Mouse (Mus musculus) forebrain, embryonic 11.5 days (tissue): ENCODE data around the gene Ptrhd1. TPM values are rescaled to one million over a fixed set of nuclear protein-coding genes. Genes with fewer than 3 reads are reported as not detected.
A peak's percentile ranks its signal among the peaks of the same experiment; 100 is the strongest.

ENCODE experiments used
- ATAC-seq: fragments of 200-750 bp; cut with Nextera tagmentation; replicated peaks from 2 replicates; pipeline ENCODE4 v1.8.0; 2017; ENCODE audit warnings: moderate TSS enrichment; ENCODE audit not compliant: low FRiP score
- DNase-seq: peaks from one replicate; pipeline ENCODE4 v3.0.0-alpha.2; 2017; ENCODE audit warnings: low spot score
- H3K27ac ChIP-seq: fragments of 300-500 bp; sonication (generic); 2 replicates; pipeline ENCODE4 v1.5.1; 2014; ENCODE audit warnings: low read depth, low read length
- H3K27me3 ChIP-seq: fragments of 300-500 bp; sonication (generic); 2 replicates; pipeline ENCODE4 v1.6.1; 2014; ENCODE audit warnings: mild to moderate bottlenecking, low read length, mixed read lengths; ENCODE audit not compliant: control insufficient read depth, insufficient read depth
- H3K36me3 ChIP-seq: fragments of 300-500 bp; sonication (generic); 2 replicates; pipeline ENCODE4 v1.6.1; 2014; ENCODE audit warnings: mild to moderate bottlenecking, low read length, moderate library complexity, mixed read lengths; ENCODE audit not compliant: control insufficient read depth, insufficient read depth
- H3K4me1 ChIP-seq: fragments of 300-500 bp; sonication (generic); replicated peaks from 2 replicates; pipeline ENCODE4 v1.6.1; 2014; ENCODE audit warnings: low read length, mixed read lengths; ENCODE audit not compliant: control insufficient read depth, insufficient read depth
- H3K4me2 ChIP-seq: fragments of 300-500 bp; sonication (generic); 2 replicates; pipeline ENCODE4 v1.6.1; 2014; ENCODE audit warnings: low read depth, mild to moderate bottlenecking, low read length, moderate library complexity, mixed read lengths; ENCODE audit not compliant: severe bottlenecking
- H3K4me3 ChIP-seq: fragments of 300-500 bp; sonication (generic); 2 replicates; pipeline ENCODE4 v1.5.1; 2014; ENCODE audit warnings: low read depth, low read length
- H3K9ac ChIP-seq: fragments of 300-500 bp; sonication (generic); 2 replicates; pipeline ENCODE4 v1.6.1; 2014; ENCODE audit warnings: low read length
- H3K9me3 ChIP-seq: fragments of 300-500 bp; sonication (generic); 2 replicates; pipeline ENCODE4 v1.6.1; 2016; ENCODE audit warnings: low read length, mixed read lengths; ENCODE audit not compliant: control insufficient read depth
- WGBS: fragments of 180-500 bp; shearing (Covaris S2); extraction: QIAGEN DNeasy Blood & Tissue Kit; methylation state at CpG from one replicate; pipeline ENCODE4 v1.1.7; 2014; 5-methylcytosine and 5-hydroxymethylcytosine counted together
- polyA plus RNA-seq: library from polyadenylated mRNA; unstranded; fragments of >200 nt; fragmentation: Nextera tagmentation; extraction: Ambion mirVana; gene quantifications from 2 replicates; pipeline ENCODE4 v1.2.1, GENCODE M21; 2014

The Ptrhd1 gene
- polyA plus RNA-seq, 1 experiment from 2014 or later = 6.0 TPM

DNA sequence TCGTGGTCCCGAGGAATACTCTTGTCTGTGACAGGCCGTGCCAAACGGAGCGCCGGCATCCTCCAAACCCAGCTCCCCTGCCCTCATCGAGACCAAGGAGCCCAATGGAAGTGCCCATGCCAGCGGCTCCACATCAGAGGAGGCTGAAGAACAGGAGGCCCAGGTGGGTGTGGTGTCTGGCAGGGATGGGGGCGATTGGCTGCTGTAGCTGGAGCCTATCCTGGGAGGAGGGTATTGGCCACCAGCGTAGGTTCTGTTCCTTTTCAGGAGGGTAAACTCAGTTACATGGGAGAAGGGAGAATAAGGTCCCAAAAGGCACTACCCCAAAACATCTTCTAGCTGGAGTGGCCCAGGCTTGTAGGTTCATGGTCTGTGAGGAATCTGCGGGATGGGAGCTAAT is 34.6 kb upstream of the Ptrhd1 start:
- no peak overlapping the region for H3K27ac ChIP-seq
- 95% methylated on average over 11 of the region's 11 CpGs for WGBS
- H3K9me3 ChIP-seq = no peaks in the 10 kb centered on the region
- H3K36me3 ChIP-seq = no peaks in the 10 kb centered on the region
- no peak overlapping the region for H3K4me3 ChIP-seq
- no peak overlapping the region for H3K4me2 ChIP-seq
- no peak for ATAC-seq
- no peak for DNase-seq
- no peaks in the 10 kb centered on the region for H3K27me3 ChIP-seq
- H3K4me1 ChIP-seq = no peaks in the 10 kb centered on the region
- no peak overlapping the region for H3K9ac ChIP-seq

DNA sequence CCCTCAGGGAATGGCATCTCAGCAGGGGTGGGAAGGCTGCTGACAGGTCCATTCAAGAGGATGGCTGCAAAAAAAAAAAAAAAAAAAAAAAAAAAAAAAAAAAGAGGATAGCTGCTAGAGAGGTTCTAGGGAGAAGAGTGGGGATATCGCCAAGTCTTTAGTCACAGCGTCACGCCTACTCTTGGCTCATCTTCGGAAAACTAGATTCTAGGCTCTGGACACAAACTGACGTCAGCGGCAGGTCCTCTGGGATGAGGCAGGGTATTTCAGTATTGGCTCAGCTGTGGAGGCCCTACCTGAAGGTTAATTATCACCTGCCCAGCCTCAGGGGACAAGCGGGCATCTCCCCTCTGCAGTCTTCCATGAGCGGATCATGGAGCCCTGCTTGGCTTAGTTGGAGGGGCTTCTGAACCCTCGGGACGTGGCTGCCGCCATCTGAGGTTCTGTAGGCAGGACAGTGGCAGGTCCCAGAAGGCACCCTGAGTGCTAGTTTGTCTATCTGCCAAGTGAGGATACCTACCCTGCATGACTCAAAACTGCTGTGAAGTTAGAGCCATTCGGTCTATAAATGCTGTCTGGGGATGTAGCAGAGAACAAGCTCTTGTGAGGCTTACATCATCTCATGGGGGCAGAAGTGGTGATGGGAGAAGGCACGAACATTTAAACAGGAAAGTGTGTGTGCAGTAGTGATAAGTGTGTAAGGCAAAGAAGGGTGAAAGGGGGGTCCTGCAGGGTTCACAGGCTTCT is 32.2 kb upstream of the Ptrhd1 start:
- ATAC-seq (no peak), DNase-seq (no peak)
- H3K27me3 ChIP-seq = no peaks in the 10 kb centered on the region
- 88% methylated on average over 13 of the region's 13 CpGs for WGBS
- H3K4me2 ChIP-seq = no peak overlapping the region
- no peaks in the 10 kb centered on the region for H3K9me3 ChIP-seq
- no peak overlapping the region for H3K4me3 ChIP-seq
- no peak overlapping the region for H3K9ac ChIP-seq
- H3K36me3 ChIP-seq = no peaks in the 10 kb centered on the region
- H3K4me1 ChIP-seq = no peaks in the 10 kb centered on the region
- H3K27ac ChIP-seq = no peak overlapping the region

DNA sequence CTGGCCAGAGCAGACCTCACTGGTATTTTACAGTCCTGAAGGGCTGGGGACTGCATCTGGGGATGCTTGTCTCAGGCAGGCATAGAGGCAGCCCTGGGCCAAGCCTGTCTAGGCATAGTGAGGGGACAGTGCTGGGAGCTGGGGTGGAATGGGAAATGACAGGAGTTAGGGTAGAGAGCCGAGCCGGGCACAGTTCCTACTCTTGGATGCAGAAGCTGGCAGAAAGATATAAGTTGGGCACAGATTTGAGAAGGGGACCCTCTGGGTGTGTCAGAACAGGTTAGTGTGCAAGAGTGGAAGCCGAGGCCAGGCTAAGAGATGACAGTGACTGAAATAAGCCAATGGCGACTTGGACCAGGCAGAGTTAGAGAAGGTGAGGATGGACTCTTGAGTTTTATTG is 31.6 kb upstream of the Ptrhd1 start:
- Histone ChIP-seq H3K36me3 (no peaks in the 10 kb centered on the region), H3K9me3 (no peaks in the 10 kb centered on the region), H3K27ac (no peak overlapping the region), H3K27me3 (no peaks in the 10 kb centered on the region), H3K4me3 (no peak overlapping the region), H3K9ac (no peak overlapping the region), H3K4me1 (no peaks in the 10 kb centered on the region), H3K4me2 (no peak overlapping the region)
- ATAC-seq (no peak), DNase-seq (no peak)
- 89% methylated on average over 4 of the region's 4 CpGs for WGBS

DNA sequence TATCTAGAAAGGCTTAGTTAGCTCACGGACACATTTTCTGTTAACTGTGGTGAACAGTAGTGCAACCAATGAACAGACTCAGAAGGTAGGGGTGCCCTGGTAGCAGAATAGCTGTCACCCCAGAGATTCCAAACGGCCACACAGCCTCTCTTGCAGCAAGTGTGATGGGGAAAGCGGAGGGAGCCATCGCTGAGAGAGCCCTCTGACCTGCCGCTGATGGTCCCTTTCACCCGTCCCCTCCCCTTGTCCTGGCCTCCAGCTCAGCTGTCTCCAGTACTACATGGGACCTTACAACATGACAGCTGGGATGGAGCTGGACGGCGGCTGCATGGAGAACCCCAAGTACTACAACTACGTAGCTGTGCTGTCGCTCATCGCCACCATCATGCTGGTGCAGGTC is 27.7 kb upstream of the Ptrhd1 start:
- Histone ChIP-seq H3K9ac (no peak overlapping the region), H3K36me3 (no peaks in the 10 kb centered on the region), H3K4me2 (no peak overlapping the region), H3K9me3 (no peaks in the 10 kb centered on the region), H3K4me1 (no peaks in the 10 kb centered on the region), H3K4me3 (no peak overlapping the region), H3K27ac (no peak overlapping the region), H3K27me3 (no peaks in the 10 kb centered on the region)
- 97% methylated on average over 11 of the region's 11 CpGs for WGBS
- ATAC-seq = no peak
- DNase-seq = no peak

DNA sequence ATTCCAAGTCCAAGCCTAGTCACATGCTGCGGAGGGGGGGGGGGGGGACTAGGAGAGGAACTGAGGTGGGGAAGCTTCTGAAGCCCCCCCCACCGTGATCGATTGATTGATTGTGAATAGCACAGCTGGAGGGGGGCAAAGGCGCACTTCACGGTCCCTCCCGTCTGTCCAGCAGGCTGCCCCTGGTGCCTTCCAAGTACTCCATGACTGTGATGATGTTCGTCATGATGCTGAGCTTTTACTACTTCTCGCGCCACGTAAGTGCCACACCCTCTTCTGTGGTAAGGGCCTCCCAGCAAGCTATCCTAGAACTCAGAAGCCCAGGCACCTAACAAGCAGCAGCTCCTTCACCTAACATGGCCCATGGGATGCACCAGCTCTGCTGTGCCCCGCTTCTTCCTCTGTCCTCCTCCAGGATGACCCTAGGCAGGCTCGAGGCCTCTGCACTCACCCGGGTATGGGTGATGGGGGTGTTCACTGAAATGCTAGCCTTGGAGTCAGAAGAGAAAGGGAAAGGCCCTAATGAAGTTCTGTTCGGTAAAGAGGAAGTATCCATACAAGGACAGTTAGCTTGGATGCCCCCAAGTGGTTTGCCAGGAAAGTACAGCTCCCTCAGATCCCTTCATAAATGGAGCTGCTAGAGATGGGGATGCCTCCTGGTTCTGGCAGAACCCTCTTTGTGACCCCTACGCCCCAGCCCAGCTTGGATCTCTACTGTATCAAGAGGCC is 25.3 kb upstream of the Ptrhd1 start:
- DNase-seq = no peak
- ATAC-seq = 0 out of 2 replicates have a peak, but pooled peaks have one; percentile 42
- no peak overlapping the region for H3K9ac ChIP-seq
- 76% methylated on average over 15 of the region's 15 CpGs for WGBS
- H3K36me3 ChIP-seq = no peaks in the 10 kb centered on the region
- no peak overlapping the region for H3K27ac ChIP-seq
- no peaks in the 10 kb centered on the region for H3K9me3 ChIP-seq
- H3K4me1 ChIP-seq = no peaks in the 10 kb centered on the region
- H3K27me3 ChIP-seq = no peaks in the 10 kb centered on the region
- no peak overlapping the region for H3K4me3 ChIP-seq
- H3K4me2 ChIP-seq = no peak overlapping the region

DNA sequence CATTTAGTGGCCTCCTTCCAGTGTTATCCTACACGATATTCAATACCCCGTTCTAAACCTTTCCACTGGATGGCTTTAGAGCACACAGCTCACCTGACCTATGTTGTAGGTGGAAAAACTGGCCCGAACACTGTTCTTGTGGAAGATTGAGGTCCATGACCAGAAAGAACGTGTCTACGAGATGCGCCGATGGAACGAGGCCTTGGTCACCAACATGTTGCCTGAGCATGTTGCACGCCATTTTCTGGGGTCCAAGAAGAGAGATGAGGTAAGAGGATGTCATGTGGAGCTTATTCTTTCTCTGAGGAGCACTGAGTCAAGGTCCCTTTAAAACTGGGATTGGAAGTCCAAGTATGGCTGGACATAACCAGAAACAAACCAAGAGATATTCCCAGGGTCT is 24.6 kb upstream of the Ptrhd1 start:
- 98% methylated on average over 9 of the region's 9 CpGs for WGBS
- no peak overlapping the region for H3K9ac ChIP-seq
- DNase-seq (no peak), ATAC-seq (no peak)
- H3K4me3 ChIP-seq = no peak overlapping the region
- no peaks in the 10 kb centered on the region for H3K4me1 ChIP-seq
- H3K27ac ChIP-seq = no peak overlapping the region
- H3K9me3 ChIP-seq = no peaks in the 10 kb centered on the region
- H3K36me3 ChIP-seq = no peaks in the 10 kb centered on the region
- no peak overlapping the region for H3K4me2 ChIP-seq
- H3K27me3 ChIP-seq = no peaks in the 10 kb centered on the region

DNA sequence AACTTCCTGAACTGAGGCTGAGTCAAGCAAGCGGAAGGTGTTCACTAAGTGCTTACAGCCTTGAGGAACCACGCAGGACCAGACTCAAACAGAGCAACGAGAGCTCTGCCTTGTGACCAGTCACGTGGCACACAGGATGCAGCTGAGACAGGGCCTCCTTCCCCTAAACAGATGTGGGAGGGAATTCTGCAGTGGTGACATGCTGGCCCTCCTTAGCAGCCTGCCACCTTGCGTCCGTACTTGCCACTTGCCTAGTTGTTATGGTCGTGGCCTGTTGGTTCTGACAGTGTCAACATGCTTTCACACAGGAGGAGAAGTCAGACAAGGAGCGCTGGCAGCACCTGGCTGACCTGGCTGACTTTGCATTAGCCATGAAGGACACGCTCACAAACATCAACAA is 22.7 kb upstream of the Ptrhd1 start:
- no peak for ATAC-seq
- Histone ChIP-seq H3K27me3 (no peaks in the 10 kb centered on the region), H3K9me3 (no peaks in the 10 kb centered on the region), H3K4me2 (no peak overlapping the region), H3K4me3 (no peak overlapping the region), H3K36me3 (peaks cover 3% of the 10 kb centered on the region; the same call in 1 of the 2 replicates), H3K27ac (no peak overlapping the region), H3K4me1 (no peaks in the 10 kb centered on the region), H3K9ac (no peak overlapping the region)
- WGBS = 94% methylated on average over 9 of the region's 9 CpGs
- DNase-seq = no peak

DNA sequence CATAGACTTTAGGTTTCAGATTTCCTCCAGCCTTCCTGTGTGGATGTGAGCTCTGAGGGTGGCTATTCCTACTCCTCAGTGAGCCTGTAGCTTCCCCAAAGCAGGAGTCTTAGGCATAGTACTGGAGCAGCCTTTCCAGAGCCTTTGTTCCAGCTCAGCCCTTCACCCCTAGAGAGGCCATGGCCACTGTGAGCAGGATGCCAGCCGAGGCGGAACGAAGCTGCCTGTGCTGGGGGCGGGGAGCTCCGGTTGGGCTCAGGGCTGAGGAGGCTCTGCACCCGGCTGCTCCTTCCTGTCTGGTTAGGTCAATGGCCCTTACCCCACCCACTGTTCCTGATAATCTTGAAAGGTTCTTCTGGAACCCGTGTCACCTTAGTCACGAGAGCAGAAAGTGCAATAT is 20.9 kb upstream of the Ptrhd1 start:
- 71% methylated on average over 8 of the region's 8 CpGs for WGBS
- Histone ChIP-seq H3K27ac (no peak overlapping the region), H3K9me3 (no peaks in the 10 kb centered on the region), H3K27me3 (no peaks in the 10 kb centered on the region), H3K4me1 (no peaks in the 10 kb centered on the region), H3K4me2 (no peak overlapping the region), H3K4me3 (no peak overlapping the region), H3K9ac (no peak overlapping the region), H3K36me3 (peaks cover 3% of the 10 kb centered on the region; the same call in 1 of the 2 replicates)
- ATAC-seq (no peak), DNase-seq (no peak)
